Mouse (Mus musculus) kidney, embryonic 15.5 days (tissue): ENCODE measurements around the gene Ergic1. TPM values are rescaled to one million over a fixed set of nuclear protein-coding genes. Genes with fewer than 3 reads are reported as not detected.
A peak's percentile ranks its signal among the peaks of the same experiment; 100 is the strongest.

Experiments
- ATAC-seq: fragments of 200-750 bp; cut with Nextera tagmentation; replicated peaks from 2 replicates; pipeline ENCODE4 v1.8.0; 2017; ENCODE audit warnings: moderate TSS enrichment; ENCODE audit not compliant: low FRiP score
- H3K27ac ChIP-seq: fragments of 300-500 bp; sonication (generic); 2 replicates; pipeline ENCODE4 v1.5.1; 2015; ENCODE audit warnings: mild to moderate bottlenecking, inconsistent platforms
- H3K27me3 ChIP-seq: fragments of 300-500 bp; sonication (generic); 2 replicates; pipeline ENCODE4 v1.6.1; 2015; ENCODE audit warnings: inconsistent platforms
- H3K36me3 ChIP-seq: fragments of 300-500 bp; sonication (generic); 2 replicates; pipeline ENCODE4 v1.6.1; 2015; ENCODE audit warnings: inconsistent platforms
- H3K4me1 ChIP-seq: fragments of 300-500 bp; sonication (generic); 2 replicates; pipeline ENCODE4 v1.6.1; 2015; ENCODE audit warnings: inconsistent platforms
- H3K4me2 ChIP-seq: fragments of 300-500 bp; sonication (generic); 2 replicates; pipeline ENCODE4 v1.6.1; 2015; ENCODE audit warnings: moderate library complexity, mild to moderate bottlenecking, inconsistent platforms
- H3K4me3 ChIP-seq: fragments of 300-500 bp; sonication (generic); replicated peaks from 2 replicates; pipeline ENCODE4 v1.5.1; 2015; ENCODE audit warnings: mild to moderate bottlenecking, inconsistent platforms
- H3K9ac ChIP-seq: fragments of 300-500 bp; sonication (generic); 2 replicates; pipeline ENCODE4 v1.6.1; 2015; ENCODE audit warnings: mild to moderate bottlenecking, inconsistent platforms
- H3K9me3 ChIP-seq: fragments of 300-500 bp; sonication (generic); replicated peaks from 2 replicates; pipeline ENCODE4 v1.6.1; 2016; ENCODE audit warnings: inconsistent platforms
- WGBS: fragments of 180-500 bp; shearing (Covaris S2); methylation state at CpG from one replicate; pipeline ENCODE4 v1.1.7; 2015; ENCODE audit warnings: mixed read lengths; 5-methylcytosine and 5-hydroxymethylcytosine counted together
- polyA plus RNA-seq: library from polyadenylated mRNA; unstranded; fragments of >200 nt; fragmentation: Nextera tagmentation; extraction: Ambion mirVana; gene quantifications from 2 replicates; pipeline ENCODE4 v1.2.1, GENCODE M21; 2015

The Ergic1 gene
- polyA plus RNA-seq, 1 experiment from 2014 or later: 124 TPM

- no peak overlapping the region for H3K27ac ChIP-seq
- WGBS: 60% methylated on average over 5 of the region's 5 CpGs
- H3K27me3 ChIP-seq: no peaks in the 10 kb centered on the region
- H3K9ac ChIP-seq: no peak overlapping the region
- no peak overlapping the region for H3K4me3 ChIP-seq
- no peaks in the 10 kb centered on the region for H3K9me3 ChIP-seq
- peaks cover 19% of the 10 kb centered on the region for H3K4me1 ChIP-seq
- H3K4me2 ChIP-seq: no peak overlapping the region
- ATAC-seq: no peak
- H3K36me3 ChIP-seq: peaks cover 6% of the 10 kb centered on the region; the same call in 1 of the 2 replicates
Measured at GRCm38 (mm10) chr17:26662204-26662603, 100.9 kb downstream of the Ergic1 start.

GRCm38 (mm10) chr17:26662978-26663683 lies 101.8 kb downstream of the Ergic1 start, which contains the start of gene Atp6v0e:
TSS of gene Atp6v0e (plus strand) at chr17:26663231.
- peak; percentile 79 for ATAC-seq
- 3% methylated on average over 28 of the region's 28 CpGs for WGBS
- Histone ChIP-seq H3K9ac (peak within 1 kb of the TSS; percentile 62), H3K36me3 (no peaks in the 10 kb centered on the region), H3K4me3 (peak within 1 kb of the TSS; percentile 76), H3K9me3 (no peaks in the 10 kb centered on the region), H3K27me3 (no peaks in the 10 kb centered on the region), H3K4me2 (peak within 1 kb of the TSS; percentile 87), H3K27ac (peak within 1 kb of the TSS; percentile 57), H3K4me1 (peaks cover 19% of the 10 kb centered on the region)

GRCm38 (mm10) chr17:26665600-26665999 lies 104.3 kb downstream of the Ergic1 start:
- Histone ChIP-seq H3K27ac (no peak overlapping the region), H3K4me3 (no peak overlapping the region), H3K9ac (no peak overlapping the region), H3K4me2 (no peak overlapping the region), H3K9me3 (no peaks in the 10 kb centered on the region), H3K36me3 (no peaks in the 10 kb centered on the region), H3K27me3 (no peaks in the 10 kb centered on the region), H3K4me1 (peaks cover 15% of the 10 kb centered on the region)
- WGBS: 77% methylated on average over 4 of the region's 4 CpGs
- no peak for ATAC-seq

- WGBS: 55% methylated on average over 4 of the region's 4 CpGs
- Histone ChIP-seq H3K27ac (no peak overlapping the region), H3K4me1 (peaks cover 5% of the 10 kb centered on the region), H3K4me2 (no peak overlapping the region), H3K27me3 (peaks cover 5% of the 10 kb centered on the region; the same call in 1 of the 2 replicates), H3K9me3 (no peaks in the 10 kb centered on the region), H3K9ac (no peak overlapping the region), H3K36me3 (no peaks in the 10 kb centered on the region), H3K4me3 (no peak overlapping the region)
- no peak for ATAC-seq
Measured at GRCm38 (mm10) chr17:26671268-26671667, 110.0 kb downstream of the Ergic1 start.

GRCm38 (mm10) chr17:26675845-26676244 lies 114.6 kb downstream of the Ergic1 start:
- peak overlapping the region; percentile 81; the same call in 1 of the 2 replicates for H3K9ac ChIP-seq
- no peaks in the 10 kb centered on the region for H3K9me3 ChIP-seq
- peak overlapping the region; percentile 97 for H3K4me3 ChIP-seq
- peak overlapping the region; percentile 77 for H3K4me2 ChIP-seq
- 22% methylated on average over 7 of the region's 7 CpGs for WGBS
- peak; percentile 29; the same call in 1 of the 2 replicates for ATAC-seq
- H3K27me3 ChIP-seq: peaks cover 5% of the 10 kb centered on the region; the same call in 1 of the 2 replicates
- H3K27ac ChIP-seq: peak overlapping the region; percentile 95
- H3K36me3 ChIP-seq: no peaks in the 10 kb centered on the region
- H3K4me1 ChIP-seq: peaks cover 23% of the 10 kb centered on the region

GRCm38 (mm10) chr17:26676252-26676615 lies 114.9 kb downstream of the Ergic1 start:
- peak; percentile 95 for ATAC-seq
- Histone ChIP-seq H3K9ac (peak overlapping the region; percentile 81), H3K4me1 (peaks cover 23% of the 10 kb centered on the region), H3K4me2 (peak overlapping the region; percentile 77), H3K4me3 (peak overlapping the region; percentile 97), H3K27me3 (peaks cover 5% of the 10 kb centered on the region; the same call in 1 of the 2 replicates), H3K27ac (peak overlapping the region; percentile 95), H3K9me3 (no peaks in the 10 kb centered on the region), H3K36me3 (no peaks in the 10 kb centered on the region)
- under 1% methylated on average over 30 of the region's 30 CpGs for WGBS

- peak overlapping the region; percentile 97 for H3K4me3 ChIP-seq
- no peaks in the 10 kb centered on the region for H3K9me3 ChIP-seq
- peaks cover 23% of the 10 kb centered on the region for H3K4me1 ChIP-seq
- peaks cover 5% of the 10 kb centered on the region; the same call in 1 of the 2 replicates for H3K27me3 ChIP-seq
- peak overlapping the region; percentile 77 for H3K4me2 ChIP-seq
- H3K9ac ChIP-seq: peak overlapping the region; percentile 81
- WGBS: 2% methylated on average over 26 of the region's 26 CpGs
- no peaks in the 10 kb centered on the region for H3K36me3 ChIP-seq
- peak overlapping the region; percentile 95 for H3K27ac ChIP-seq
- peak; percentile 89 for ATAC-seq
Measured at GRCm38 (mm10) chr17:26676616-26677376, 115.5 kb downstream of the Ergic1 start.

- WGBS: 84% methylated on average over 7 of the region's 7 CpGs
- Histone ChIP-seq H3K4me2 (peak overlapping the region; percentile 77), H3K9ac (no peak overlapping the region), H3K9me3 (no peaks in the 10 kb centered on the region), H3K27ac (0 out of 2 replicates have a peak overlapping the region, but pooled peaks have one; percentile 28), H3K27me3 (no peaks in the 10 kb centered on the region), H3K36me3 (peaks cover 1% of the 10 kb centered on the region), H3K4me1 (peaks cover 23% of the 10 kb centered on the region), H3K4me3 (peak overlapping the region; percentile 97; the same call in 1 of the 2 replicates)
- ATAC-seq: no peak
Measured at GRCm38 (mm10) chr17:26677711-26678637, 116.7 kb downstream of the Ergic1 start.

GRCm38 (mm10) chr17:26681276-26681675 lies 120.0 kb downstream of the Ergic1 start:
- Histone ChIP-seq H3K4me2 (no peak overlapping the region), H3K36me3 (peaks cover 21% of the 10 kb centered on the region), H3K9ac (no peak overlapping the region), H3K27me3 (no peaks in the 10 kb centered on the region), H3K27ac (no peak overlapping the region), H3K4me1 (peaks cover 18% of the 10 kb centered on the region), H3K9me3 (no peaks in the 10 kb centered on the region), H3K4me3 (no peak overlapping the region)
- WGBS: 88% methylated on average over 6 of the region's 6 CpGs
- ATAC-seq: no peak

- no peak overlapping the region for H3K9ac ChIP-seq
- H3K27me3 ChIP-seq: no peaks in the 10 kb centered on the region
- no peak for ATAC-seq
- 81% methylated on average over 17 of the region's 17 CpGs for WGBS
- H3K4me1 ChIP-seq: no peaks in the 10 kb centered on the region
- peaks cover 21% of the 10 kb centered on the region for H3K36me3 ChIP-seq
- no peak overlapping the region for H3K4me3 ChIP-seq
- no peaks in the 10 kb centered on the region for H3K9me3 ChIP-seq
- no peak overlapping the region for H3K4me2 ChIP-seq
- no peak overlapping the region for H3K27ac ChIP-seq
Measured at GRCm38 (mm10) chr17:26686334-26687000, 125.2 kb downstream of the Ergic1 start.
